Mouse (Mus musculus) forebrain, embryonic 14.5 days (tissue): ENCODE data around the gene Bud23. TPM values are rescaled to one million over a fixed set of nuclear protein-coding genes. Genes with fewer than 3 reads are reported as not detected.
"Not testable (repeated sequence)": the region's sequence is repeated elsewhere in the genome, so short reads cannot be mapped to it uniquely, and the experiment has no call there.

Experiments
- ATAC-seq: fragments of 200-750 bp; cut with Nextera tagmentation; 2 replicates; pipeline ENCODE4 v1.8.0; 2017; ENCODE audit warnings: mild to moderate bottlenecking, moderate library complexity
- DNase-seq: peaks from one replicate; pipeline ENCODE4 v3.0.0-alpha.2; 2015; ENCODE audit warnings: low spot score
- H3K27ac ChIP-seq: fragments of 300-500 bp; sonication (generic); 2 replicates; pipeline ENCODE4 v1.5.1; 2014; ENCODE audit warnings: low read depth, mild to moderate bottlenecking, control low read depth, low read length, moderate library complexity
- H3K27me3 ChIP-seq: fragments of 300-500 bp; sonication (generic); replicated peaks from 2 replicates; pipeline ENCODE4 v1.6.1; 2014; ENCODE audit warnings: low read length, control low read depth, mixed read lengths; ENCODE audit not compliant: control insufficient read depth, insufficient read depth
- H3K36me3 ChIP-seq: fragments of 300-500 bp; sonication (generic); 2 replicates; pipeline ENCODE4 v1.6.1; 2014; ENCODE audit warnings: low read length, control low read depth; ENCODE audit not compliant: control insufficient read depth, insufficient read depth
- H3K4me1 ChIP-seq: fragments of 300-500 bp; sonication (generic); 2 replicates; pipeline ENCODE4 v1.6.1; 2014; ENCODE audit warnings: antibody characterized with exemption, low read length, control low read depth; ENCODE audit not compliant: control insufficient read depth, insufficient read depth
- H3K4me2 ChIP-seq: fragments of 300-500 bp; sonication (generic); 2 replicates; pipeline ENCODE4 v1.6.1; 2014; ENCODE audit warnings: mild to moderate bottlenecking, control low read depth, low read length
- H3K4me3 ChIP-seq: fragments of 300-500 bp; sonication (generic); 2 replicates; pipeline ENCODE4 v1.5.1; 2014; ENCODE audit warnings: low read depth, low read length, control low read depth
- H3K9ac ChIP-seq: fragments of 300-500 bp; sonication (generic); 2 replicates; pipeline ENCODE4 v1.6.1; 2014; ENCODE audit warnings: mild to moderate bottlenecking, low read length, control low read depth, moderate library complexity
- H3K9me3 ChIP-seq: fragments of 300-500 bp; sonication (generic); replicated peaks from 2 replicates; pipeline ENCODE4 v1.6.1; 2016; ENCODE audit warnings: low read length, control low read depth, mixed read lengths; ENCODE audit not compliant: control insufficient read depth
- WGBS: fragments of 180-500 bp; shearing (Covaris S2); extraction: QIAGEN DNeasy Blood & Tissue Kit; methylation state at CpG from one replicate; pipeline ENCODE4 v1.1.7; 2014; 5-methylcytosine and 5-hydroxymethylcytosine counted together
- polyA plus RNA-seq: library from polyadenylated mRNA; unstranded; fragments of >200 nt; fragmentation: Nextera tagmentation; extraction: Ambion mirVana; gene quantifications from 2 replicates; pipeline ENCODE4 v1.2.1, GENCODE M21; 2014

Bud23 gene
- polyA plus RNA-seq, 1 experiment from 2014 or later = 92.7 TPM

GRCm38 (mm10) chr5:135053356-135053755 lies 11.4 kb downstream of the Bud23 start:
- no peak overlapping the region for H3K9ac ChIP-seq
- H3K4me2 ChIP-seq = no peak overlapping the region
- no peak for DNase-seq
- 89% methylated on average over 12 of the region's 12 CpGs for WGBS
- no peak for ATAC-seq
- H3K27me3 ChIP-seq = no peaks in the 10 kb centered on the region
- H3K9me3 ChIP-seq = no peaks in the 10 kb centered on the region
- H3K4me3 ChIP-seq = no peak overlapping the region
- H3K36me3 ChIP-seq = peaks cover 64% of the 10 kb centered on the region
- H3K4me1 ChIP-seq = no peaks in the 10 kb centered on the region
- H3K27ac ChIP-seq = no peak overlapping the region

DNA sequence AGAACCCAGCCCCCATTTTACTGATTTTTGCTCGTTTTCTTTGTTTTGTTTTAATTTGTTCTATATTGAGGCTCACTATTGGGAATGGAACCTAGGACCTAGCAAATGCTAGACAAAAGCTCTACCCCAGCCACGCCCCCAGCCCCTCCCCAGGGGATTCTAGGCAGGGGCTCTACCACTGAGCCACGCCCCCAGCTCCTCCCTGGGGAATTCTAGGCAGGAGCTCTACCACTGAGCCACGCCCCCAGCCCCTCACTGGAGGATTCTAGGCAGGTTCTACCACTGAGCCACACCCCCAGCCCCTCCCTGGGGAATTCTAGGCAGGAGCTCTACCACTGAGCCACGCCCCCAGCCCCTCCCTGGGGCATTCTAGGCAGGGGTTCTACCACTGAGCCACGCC lies 15.5 kb downstream of the Bud23 start:
- ATAC-seq, H3K27me3 ChIP-seq, H3K27ac ChIP-seq, H3K4me2 ChIP-seq, DNase-seq, H3K9me3 ChIP-seq, H3K9ac ChIP-seq, H3K4me3 ChIP-seq, H3K4me1 ChIP-seq: not testable (repeated sequence)
- WGBS = 81% methylated on average over 6 of the region's 6 CpGs
- peaks cover 45% of the 10 kb centered on the region for H3K36me3 ChIP-seq

GRCm38 (mm10) chr5:135048539-135048938 lies 16.2 kb downstream of the Bud23 start:
- WGBS = 95% methylated on average over 5 of the region's 5 CpGs
- H3K9me3 ChIP-seq = no peaks in the 10 kb centered on the region
- no peak overlapping the region for H3K4me2 ChIP-seq
- no peak overlapping the region for H3K9ac ChIP-seq
- H3K4me3 ChIP-seq = no peak overlapping the region
- no peaks in the 10 kb centered on the region for H3K4me1 ChIP-seq
- ATAC-seq (no peak), DNase-seq (no peak)
- H3K27me3 ChIP-seq = no peaks in the 10 kb centered on the region
- H3K27ac ChIP-seq = no peak overlapping the region
- peaks cover 39% of the 10 kb centered on the region for H3K36me3 ChIP-seq

GRCm38 (mm10) chr5:135044575-135044974 lies 20.2 kb downstream of the Bud23 start:
- DNase-seq (no peak), ATAC-seq (no peak)
- Histone ChIP-seq H3K9ac (no peak overlapping the region), H3K4me3 (no peak overlapping the region), H3K4me1 (no peaks in the 10 kb centered on the region), H3K36me3 (peaks cover 24% of the 10 kb centered on the region), H3K27me3 (no peaks in the 10 kb centered on the region), H3K4me2 (no peak overlapping the region), H3K9me3 (no peaks in the 10 kb centered on the region), H3K27ac (no peak overlapping the region)
- 91% methylated on average over 3 of the region's 3 CpGs for WGBS

- H3K27ac ChIP-seq = no peak overlapping the region
Measured at GRCm38 (mm10) chr5:135042105-135042788, 22.5 kb downstream of the Bud23 start.

GRCm38 (mm10) chr5:135040777-135041176 lies 24.0 kb downstream of the Bud23 start:
- no peaks in the 10 kb centered on the region for H3K4me1 ChIP-seq
- no peaks in the 10 kb centered on the region for H3K9me3 ChIP-seq
- 84% methylated on average over 11 of the region's 11 CpGs for WGBS
- peaks cover 9% of the 10 kb centered on the region; the same call in 1 of the 2 replicates for H3K36me3 ChIP-seq
- ATAC-seq (no peak), DNase-seq (no peak)
- H3K4me3 ChIP-seq = no peak overlapping the region
- no peaks in the 10 kb centered on the region for H3K27me3 ChIP-seq
- no peak overlapping the region for H3K4me2 ChIP-seq
- no peak overlapping the region for H3K27ac ChIP-seq
- no peak overlapping the region for H3K9ac ChIP-seq

More at GRCm38 (mm10) chr5:135042105-135042788, 22.5 kb downstream of the Bud23 start:
- DNase-seq = no peak
- Histone ChIP-seq H3K9me3 (no peaks in the 10 kb centered on the region), H3K36me3 (peaks cover 15% of the 10 kb centered on the region; the same call in 1 of the 2 replicates), H3K9ac (no peak overlapping the region), H3K4me1 (no peaks in the 10 kb centered on the region), H3K4me2 (no peak overlapping the region), H3K27me3 (no peaks in the 10 kb centered on the region), H3K4me3 (no peak overlapping the region)
- ATAC-seq = no peak
- WGBS = 30% methylated on average over 20 of the region's 21 CpGs

DNA sequence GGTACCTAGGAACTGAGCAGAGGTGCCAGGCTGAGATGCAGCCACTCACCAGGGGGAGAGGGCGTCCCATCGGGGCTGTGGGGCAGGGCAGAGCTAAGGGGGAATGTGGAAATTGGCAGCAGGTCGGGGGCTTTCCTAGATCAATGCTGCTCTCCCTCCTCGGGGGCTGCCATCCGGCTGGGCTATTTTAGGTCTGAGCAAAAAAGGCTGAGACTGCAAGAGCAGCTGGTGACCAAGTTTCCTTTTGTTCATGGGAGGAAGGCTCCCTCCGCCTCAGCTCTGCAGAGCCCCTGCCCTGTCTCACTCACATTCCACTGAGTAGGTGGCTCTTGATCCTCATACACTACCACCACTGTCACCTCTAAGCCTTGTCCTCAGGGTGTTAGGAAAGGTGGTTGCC lies 24.7 kb downstream of the Bud23 start:
- Histone ChIP-seq H3K4me2 (no peak overlapping the region), H3K36me3 (peaks cover 4% of the 10 kb centered on the region; the same call in 1 of the 2 replicates), H3K4me1 (no peaks in the 10 kb centered on the region), H3K9me3 (no peaks in the 10 kb centered on the region), H3K27ac (no peak overlapping the region), H3K9ac (no peak overlapping the region), H3K27me3 (no peaks in the 10 kb centered on the region), H3K4me3 (no peak overlapping the region)
- WGBS = 38% methylated on average over 6 of the region's 6 CpGs
- DNase-seq = no peak
- ATAC-seq = no peak

DNA sequence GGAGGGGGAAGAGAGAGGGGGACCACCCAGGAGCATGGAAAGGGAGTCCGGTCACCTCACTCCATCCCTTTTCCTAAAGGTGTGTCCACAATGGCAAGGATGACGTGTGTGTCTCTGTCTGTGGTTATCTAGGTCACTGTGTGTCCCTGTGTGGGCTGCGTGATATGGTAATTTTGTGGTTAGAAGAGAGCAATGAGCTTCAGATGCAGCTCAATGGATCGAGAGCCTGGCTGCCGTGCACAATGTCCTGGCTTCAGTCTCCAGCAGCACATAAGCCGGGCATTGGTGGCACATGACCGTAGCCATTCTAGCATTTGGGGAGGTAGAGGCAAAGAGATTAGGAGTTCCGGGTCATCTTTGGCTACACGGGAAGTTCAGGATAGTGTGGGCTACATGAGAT lies 25.2 kb downstream of the Bud23 start:
- H3K9ac ChIP-seq = no peak overlapping the region
- H3K36me3 ChIP-seq = 0 out of 2 replicates have a peak, but pooled peaks cover 4% of the 10 kb centered on the region
- no peaks in the 10 kb centered on the region; the same call in 1 of the 2 replicates for H3K9me3 ChIP-seq
- H3K4me3 ChIP-seq = no peak overlapping the region
- no peak for DNase-seq
- WGBS = 84% methylated on average over 9 of the region's 9 CpGs
- no peak for ATAC-seq
- H3K4me2 ChIP-seq = no peak overlapping the region
- H3K4me1 ChIP-seq = no peaks in the 10 kb centered on the region
- H3K27me3 ChIP-seq = no peaks in the 10 kb centered on the region
- no peak overlapping the region for H3K27ac ChIP-seq

DNA sequence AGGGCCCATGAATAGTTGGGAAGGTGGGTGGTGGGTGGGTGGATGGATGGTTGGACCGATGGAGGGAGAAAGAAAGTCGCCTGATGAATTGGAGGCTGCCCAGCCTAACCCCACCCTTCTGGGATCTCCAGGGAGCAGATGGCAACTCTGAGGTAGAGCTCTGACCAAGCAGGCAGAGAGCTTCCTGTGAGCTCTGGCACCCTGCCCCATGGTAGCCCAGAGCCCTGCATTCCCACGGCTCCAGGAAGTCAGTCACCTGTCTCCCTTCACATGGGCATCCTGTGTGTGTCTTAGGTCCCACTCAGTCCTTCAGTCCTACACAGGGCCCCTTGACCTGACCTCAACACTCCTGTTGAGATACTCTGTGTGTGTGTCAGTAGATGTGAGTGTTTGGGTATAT lies 26.8 kb downstream of the Bud23 start:
- Histone ChIP-seq H3K4me2 (no peak overlapping the region), H3K27me3 (no peaks in the 10 kb centered on the region), H3K9me3 (no peaks in the 10 kb centered on the region; the same call in 1 of the 2 replicates), H3K36me3 (no peaks in the 10 kb centered on the region), H3K4me3 (no peak overlapping the region), H3K4me1 (no peaks in the 10 kb centered on the region), H3K9ac (no peak overlapping the region), H3K27ac (no peak overlapping the region)
- ATAC-seq (no peak), DNase-seq (no peak)
- WGBS = 87% methylated on average over 2 of the region's 3 CpGs
